Comparison of ENCODE assay signal across 15 mouse cellular contexts in the genomic region with DNA sequence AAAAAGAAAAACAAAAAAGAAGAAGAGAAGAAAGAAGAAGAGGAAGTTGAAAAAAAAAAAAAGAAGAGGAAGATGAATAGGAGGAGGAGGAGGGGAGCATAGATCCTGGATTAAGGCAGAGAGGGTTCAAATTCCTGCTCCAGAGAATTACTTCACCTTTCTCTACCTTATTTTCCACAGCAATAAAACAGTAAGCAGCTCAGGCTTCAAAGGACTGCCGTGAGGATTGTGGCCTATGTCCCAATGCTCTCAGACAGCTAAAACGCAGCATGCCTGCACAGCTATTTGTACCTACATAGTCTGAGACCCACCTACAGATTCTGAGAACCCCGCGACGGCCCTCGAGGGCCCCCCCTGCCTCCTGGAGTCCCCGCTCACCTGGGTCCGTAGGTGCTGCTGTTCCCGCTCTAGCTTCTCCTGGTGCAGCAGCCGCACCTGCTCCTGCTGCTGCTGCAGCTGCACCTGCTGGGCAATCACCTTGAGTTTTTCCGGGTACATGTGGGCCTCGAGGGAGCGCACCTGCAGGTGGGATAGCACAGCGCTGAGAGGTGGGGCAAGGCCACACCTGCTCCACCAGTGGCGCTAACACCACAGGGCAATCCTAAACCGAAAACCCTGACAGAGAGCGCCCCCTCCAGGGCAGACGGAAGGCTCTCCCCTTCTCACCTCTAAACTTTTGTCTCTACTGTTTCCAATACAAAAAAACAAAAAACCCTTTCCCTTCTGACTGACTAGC. TPM values are rescaled to one million over a fixed set of nuclear protein-coding genes. Genes with fewer than 3 reads are reported as not detected.
DNase-seq lines count a peak whose midpoint lies in the region; ATAC-seq and TF ChIP-seq lines count a peak whose summit lies in the region.
"Had no signal": no experiment of that assay in that cellular context is flagged by ENCODE, and none has a peak within 500 bp of the region (broad histone marks: within the 10 kb centered on the region; RNA-seq: fewer than 3 reads in every experiment).

No protein-coding gene starts in this region.

- TF ChIP-seq CTCF in gastrocnemius, adult 2 months (IDR thresholded peaks at IDR 0.05), result peak; percentile 32; the same call in 1 of the 2 replicates
- peak; percentile 32; the same call in 1 of the 2 replicates for TF ChIP-seq CTCF in bone marrow, adult 2 months (IDR thresholded peaks at IDR 0.05; ENCODE audit: control insufficient read depth, insufficient read depth, low read length)
- TF ChIP-seq CTCF in stomach, postnatal 0 days (IDR thresholded peaks at IDR 0.05; ENCODE audit: low read depth), result peak; percentile 60

- peaks cover 4% of the 10 kb centered on the region for H3K4me1 ChIP-seq in midbrain, embryonic 11.5 days (ENCODE audit: control insufficient read depth, insufficient read depth, low read length)
- peaks cover 13% of the 10 kb centered on the region for H3K4me1 ChIP-seq in midbrain, embryonic 13.5 days (replicated peaks)
- H3K4me1 ChIP-seq in bone marrow, adult 2 months (ENCODE audit: control insufficient read depth, insufficient read depth, low read length), result peaks cover 3% of the 10 kb centered on the region
- peaks cover 5% of the 10 kb centered on the region for H3K4me1 ChIP-seq in stomach, postnatal 0 days (replicated peaks; ENCODE audit: control insufficient read depth, insufficient read depth)
- H3K4me1 ChIP-seq in forebrain, embryonic 10.5 days, result peaks cover 28% of the 10 kb centered on the region

- peaks cover 6% of the 10 kb centered on the region for H3K36me3 ChIP-seq in midbrain, embryonic 11.5 days (ENCODE audit: control insufficient read depth, insufficient read depth, low read length)
- peaks cover 55% of the 10 kb centered on the region for H3K36me3 ChIP-seq in midbrain, embryonic 13.5 days
- H3K36me3 ChIP-seq in stomach, postnatal 0 days (ENCODE audit: control insufficient read depth, insufficient read depth, low read length), result peaks cover 6% of the 10 kb centered on the region
- H3K36me3 ChIP-seq in forebrain, embryonic 10.5 days (replicated peaks), result peaks cover 86% of the 10 kb centered on the region

- no peak overlapping the region for H3K4me2 ChIP-seq in midbrain, embryonic 11.5 days
- no peak overlapping the region for H3K4me2 ChIP-seq in midbrain, embryonic 13.5 days (replicated peaks)
- H3K4me2 ChIP-seq in stomach, postnatal 0 days (replicated peaks; ENCODE audit: low read depth), result no peak overlapping the region
- H3K4me2 ChIP-seq: embryonic facial prominence, embryonic 15.5 days; kidney, embryonic 15.5 days; limb, embryonic 12.5 days had no signal

- no peak overlapping the region for H3K4me3 ChIP-seq in gastrocnemius, adult 2 months
- no peak overlapping the region for H3K4me3 ChIP-seq in midbrain, embryonic 11.5 days (ENCODE audit: low read depth, low read length)
- no peak overlapping the region for H3K4me3 ChIP-seq in midbrain, embryonic 13.5 days (replicated peaks)
- H3K4me3 ChIP-seq in bone marrow, adult 2 months (replicated peaks; ENCODE audit: control insufficient read depth, low read depth, low read length), result no peak overlapping the region
- no peak overlapping the region for H3K4me3 ChIP-seq in stomach, postnatal 0 days (ENCODE audit: low read depth, low read length)
- H3K4me3 ChIP-seq in forebrain, embryonic 10.5 days, result no peak overlapping the region
- H3K4me3 ChIP-seq: embryonic facial prominence, embryonic 15.5 days; kidney, embryonic 15.5 days; limb, embryonic 12.5 days had no signal

- H3K9ac ChIP-seq in midbrain, embryonic 11.5 days (ENCODE audit: low read length), result no peak overlapping the region
- no peak overlapping the region for H3K9ac ChIP-seq in midbrain, embryonic 13.5 days (replicated peaks)
- no peak overlapping the region for H3K9ac ChIP-seq in stomach, postnatal 0 days (ENCODE audit: low read length)
- H3K9ac ChIP-seq: embryonic facial prominence, embryonic 15.5 days; kidney, embryonic 15.5 days; limb, embryonic 12.5 days had no signal

- ATAC-seq in midbrain, embryonic 11.5 days (ENCODE audit: low FRiP score), result no peak
- ATAC-seq in midbrain, embryonic 13.5 days, result no peak
- ATAC-seq in stomach, postnatal 0 days (ENCODE audit: low FRiP score, low TSS enrichment), result peak; percentile 70

- WGBS in midbrain, embryonic 11.5 days, result 94% methylated on average over 18 of the region's 18 CpGs
- WGBS in midbrain, embryonic 13.5 days, result 95% methylated on average over 18 of the region's 18 CpGs
- 84% methylated on average over 18 of the region's 18 CpGs for WGBS in bone marrow, adult 2 months
- 74% methylated on average over 18 of the region's 18 CpGs for WGBS in stomach, postnatal 0 days
- 93% methylated on average over 18 of the region's 18 CpGs for WGBS in forebrain, embryonic 10.5 days

- no peak overlapping the region for H3K27ac ChIP-seq in gastrocnemius, adult 2 months
- no peak overlapping the region for H3K27ac ChIP-seq in midbrain, embryonic 11.5 days (ENCODE audit: low read depth, low read length)
- no peak overlapping the region for H3K27ac ChIP-seq in midbrain, embryonic 13.5 days
- no peak overlapping the region for H3K27ac ChIP-seq in bone marrow, adult 2 months (ENCODE audit: control insufficient read depth, insufficient read depth, low read depth, low read length, poor library complexity)
- no peak overlapping the region for H3K27ac ChIP-seq in stomach, postnatal 0 days (replicated peaks)
- no peak overlapping the region for H3K27ac ChIP-seq in forebrain, embryonic 10.5 days
- H3K27ac ChIP-seq: embryonic facial prominence, embryonic 15.5 days; kidney, embryonic 15.5 days; limb, embryonic 12.5 days; macrophage had no signal

- H3K27me3 ChIP-seq in midbrain, embryonic 11.5 days (ENCODE audit: control insufficient read depth, insufficient read depth, low read length), result no peaks in the 10 kb centered on the region
- H3K27me3 ChIP-seq in midbrain, embryonic 13.5 days, result no peaks in the 10 kb centered on the region
- H3K27me3 ChIP-seq in stomach, postnatal 0 days (ENCODE audit: control insufficient read depth, insufficient read depth, low read length), result no peaks in the 10 kb centered on the region
- no peaks in the 10 kb centered on the region for H3K27me3 ChIP-seq in forebrain, embryonic 10.5 days (ENCODE audit: poor library complexity, severe bottlenecking)
- H3K27me3 ChIP-seq: embryonic facial prominence, embryonic 15.5 days; kidney, embryonic 15.5 days; limb, embryonic 12.5 days had no signal

- no peak for TF ChIP-seq EP300 in stomach, postnatal 0 days (optimal IDR thresholded peaks at IDR 0.05)

- intact Hi-C loops in gastrocnemius, adult 2 months (cut with DNase I), result loop anchor here (5.0 kb wide), 1 partner anchor 247 kb away; no protein-coding TSS in a partner anchor
- intact Hi-C loops in gastrocnemius, postnatal 36 days (cut with DNase I), result loop anchor here (2.0 to 5.0 kb wide), 2 partner anchors 122 to 244 kb away; no protein-coding TSS in a partner anchor
- intact Hi-C loops in left cerebral cortex, postnatal 36 days (cut with DNase I), result loop anchor here (10.0 kb wide), 1 partner anchor 134 kb away; no protein-coding TSS in a partner anchor

- DNase-seq in gastrocnemius, adult 2 months, result no peak
- no peak for DNase-seq in gastrocnemius, postnatal 36 days
- peak; percentile 73 for DNase-seq in midbrain, embryonic 11.5 days (ENCODE audit: low spot score, missing footprints)
- peak; percentile 77 for DNase-seq in stomach, postnatal 0 days (ENCODE audit: low spot score)
- DNase-seq in forebrain, embryonic 10.5 days (ENCODE audit: extremely low spot score, low spot score), result no peak
- no peak for DNase-seq in left cerebral cortex, postnatal 36 days (ENCODE audit: low spot score in 2 of 2)
- DNase-seq: cerebellum, postnatal 36 days; heart, postnatal 4 days; spleen, adult 18-20 months had no signal

- no peak for TF ChIP-seq POLR2A in bone marrow, adult 2 months (IDR thresholded peaks at IDR 0.05; ENCODE audit: borderline replicate concordance, control insufficient read depth, low read depth, low read length)

- no peaks in the 10 kb centered on the region for H3K9me3 ChIP-seq in midbrain, embryonic 11.5 days (ENCODE audit: control insufficient read depth, low read length)
- no peaks in the 10 kb centered on the region for H3K9me3 ChIP-seq in midbrain, embryonic 13.5 days
- H3K9me3 ChIP-seq in stomach, postnatal 0 days (ENCODE audit: control insufficient read depth, low read length), result no peaks in the 10 kb centered on the region
- H3K9me3 ChIP-seq in forebrain, embryonic 10.5 days, result no peaks in the 10 kb centered on the region
- H3K9me3 ChIP-seq: embryonic facial prominence, embryonic 15.5 days; kidney, embryonic 15.5 days; limb, embryonic 12.5 days had no signal

RNA-seq across cellular contexts. Expression of a gene that starts 7.5 kb away (rescaled TPM):
- 1,000 to 10,000 TPM; 1,026 to 1,225 TPM for total RNA-seq in gastrocnemius, adult 2 months (2021)
- total RNA-seq in gastrocnemius, postnatal 36 days (2021), result 1,000 to 10,000 TPM; 1,182 to 1,390 TPM
- 20.0 and 20.9 TPM in 2 replicates for polyA plus RNA-seq in midbrain, embryonic 11.5 days (2014; fragmentation: Nextera tagmentation; extraction: Ambion mirVana)
- polyA plus RNA-seq in midbrain, embryonic 13.5 days (2015; fragmentation: Nextera tagmentation; extraction: Ambion mirVana), result 20.5 and 21.6 TPM in 2 replicates
- 1.2 and 3.0 TPM in 2 replicates for polyA plus RNA-seq in bone marrow, adult 2 months (2011; ENCODE audit: insufficient read depth, insufficient read length, low replicate concordance, missing spikeins)
- 2.8 and 3.1 TPM in 2 replicates for polyA plus RNA-seq in stomach, postnatal 0 days (2015; fragmentation: Nextera tagmentation; extraction: Ambion mirVana)
- 23.8 and 29.4 TPM in 2 replicates for polyA plus RNA-seq in forebrain, embryonic 10.5 days (2016; fragmentation: Nextera tagmentation; extraction: Ambion mirVana)
- 1 to 10 TPM; 6.7 to 9.6 TPM for total RNA-seq in left cerebral cortex, postnatal 36 days (2021)

RNA-seq across cellular contexts. Expression of a gene that starts 10.5 kb away (rescaled TPM):
- 1 to 10 TPM; 3.0 to 5.1 TPM for total RNA-seq in gastrocnemius, adult 2 months (2021)
- 1 to 10 TPM; 2.6 to 4.1 TPM for total RNA-seq in gastrocnemius, postnatal 36 days (2021)
- 18.2 and 18.9 TPM in 2 replicates for polyA plus RNA-seq in midbrain, embryonic 11.5 days (2014; fragmentation: Nextera tagmentation; extraction: Ambion mirVana)
- 10.5 and 11.2 TPM in 2 replicates for polyA plus RNA-seq in midbrain, embryonic 13.5 days (2015; fragmentation: Nextera tagmentation; extraction: Ambion mirVana)
- polyA plus RNA-seq in bone marrow, adult 2 months (2011; ENCODE audit: insufficient read depth, insufficient read length, low replicate concordance, missing spikeins), result 5.5 and 10.2 TPM in 2 replicates
- 8.9 and 10.6 TPM in 2 replicates for polyA plus RNA-seq in stomach, postnatal 0 days (2015; fragmentation: Nextera tagmentation; extraction: Ambion mirVana)
- polyA plus RNA-seq in forebrain, embryonic 10.5 days (2016; fragmentation: Nextera tagmentation; extraction: Ambion mirVana), result 32.0 and 37.5 TPM in 2 replicates
- 1 to 10 TPM; 3.3 TPM for total RNA-seq in left cerebral cortex, postnatal 36 days (2021)

RNA-seq across cellular contexts. Expression of a gene that starts 45.4 kb away (rescaled TPM):
- 1 to 10 TPM; 5.2 to 6.9 TPM for total RNA-seq in gastrocnemius, adult 2 months (2021)
- total RNA-seq in gastrocnemius, postnatal 36 days (2021), result 1 to 10 TPM; 5.9 to 7.0 TPM
- polyA plus RNA-seq in midbrain, embryonic 11.5 days (2014; fragmentation: Nextera tagmentation; extraction: Ambion mirVana), result 16.6 and 27.2 TPM in 2 replicates
- 20.0 and 26.3 TPM in 2 replicates for polyA plus RNA-seq in midbrain, embryonic 13.5 days (2015; fragmentation: Nextera tagmentation; extraction: Ambion mirVana)
- polyA plus RNA-seq in bone marrow, adult 2 months (2011; ENCODE audit: insufficient read depth, insufficient read length, low replicate concordance, missing spikeins), result 1.2 and 4.9 TPM in 2 replicates
- polyA plus RNA-seq in stomach, postnatal 0 days (2015; fragmentation: Nextera tagmentation; extraction: Ambion mirVana), result 11.6 and 11.7 TPM in 2 replicates
- polyA plus RNA-seq in forebrain, embryonic 10.5 days (2016; fragmentation: Nextera tagmentation; extraction: Ambion mirVana), result 22.5 and 23.2 TPM in 2 replicates
- 10 to 100 TPM; 12.0 to 13.2 TPM for total RNA-seq in left cerebral cortex, postnatal 36 days (2021)

Comparison
In these comparisons a context has a peak if more than half of its experiments do, and no peak if none do; other contexts are left out.
1. DNase-seq: peak in midbrain, embryonic 11.5 days (single experiment) and stomach, postnatal 0 days (single experiment); none in gastrocnemius, adult 2 months (single experiment), gastrocnemius, postnatal 36 days (0 of 2), forebrain, embryonic 10.5 days (single experiment) and left cerebral cortex, postnatal 36 days (0 of 2).
2. Peak in every context shown above with its lines, with median percentiles within 50 percentile points of each other: CTCF ChIP-seq.